Mouse (Mus musculus) heart, postnatal 0 days (tissue): Measurements from ENCODE around the gene Dnttip2.

Experiments used
- CTCF ChIP-seq: IDR thresholded peaks from 2 replicates; pipeline ENCODE4 v1.5.1; 2016; ENCODE audit warnings: antibody characterized with exemption, control low read depth, low read depth
- EP300 ChIP-seq: IDR thresholded peaks from 2 replicates; pipeline ENCODE4 v1.6.1; 2016; ENCODE audit warnings: antibody characterized with exemption, low read depth

- peak; percentile 36 for TF ChIP-seq CTCF
- no peak for TF ChIP-seq EP300
Observed at GRCm38 (mm10) chr3:122245878-122246332, 28.3 kb upstream of the Dnttip2 start.
